Mouse (Mus musculus) hindbrain, embryonic 10.5 days (tissue): ENCODE results near the gene Mamstr. TPM values are rescaled to one million over a fixed set of nuclear protein-coding genes. Genes with fewer than 3 reads are reported as not detected.

ENCODE experiments used
- DNase-seq: peaks from one replicate; pipeline ENCODE4 v3.0.0-alpha.2; 2017; ENCODE audit warnings: low spot score
- H3K27ac ChIP-seq: fragments of 300-500 bp; sonication (generic); 2 replicates; pipeline ENCODE4 v1.5.1; 2016; ENCODE audit warnings: mild to moderate bottlenecking, moderate library complexity
- H3K27me3 ChIP-seq: fragments of 300-500 bp; sonication (generic); 2 replicates; pipeline ENCODE4 v1.6.1; 2016; ENCODE audit warnings: mild to moderate bottlenecking; ENCODE audit not compliant: poor library complexity, insufficient read depth, severe bottlenecking
- H3K36me3 ChIP-seq: fragments of 300-500 bp; sonication (generic); 2 replicates; pipeline ENCODE4 v1.6.1; 2016; ENCODE audit warnings: mild to moderate bottlenecking, moderate library complexity
- H3K4me1 ChIP-seq: fragments of 300-500 bp; sonication (generic); replicated peaks from 2 replicates; pipeline ENCODE4 v1.6.1; 2016; ENCODE audit warnings: mild to moderate bottlenecking
- H3K4me3 ChIP-seq: fragments of 300-500 bp; sonication (generic); 2 replicates; pipeline ENCODE4 v1.5.1; 2016; ENCODE audit warnings: mild to moderate bottlenecking, moderate library complexity
- H3K9me3 ChIP-seq: fragments of 300-500 bp; sonication (generic); 2 replicates; pipeline ENCODE4 v1.6.1; 2016; ENCODE audit warnings: mild to moderate bottlenecking, moderate library complexity
- WGBS: fragments of 180-500 bp; shearing (Covaris S2); methylation state at CpG from one replicate; pipeline ENCODE4 v1.1.7; 2016; 5-methylcytosine and 5-hydroxymethylcytosine counted together
- polyA plus RNA-seq: library from polyadenylated mRNA; unstranded; fragments of >200 nt; fragmentation: Nextera tagmentation; extraction: Ambion mirVana; gene quantifications from 2 replicates; pipeline ENCODE4 v1.2.1, GENCODE M21; 2016

Mamstr gene
- polyA plus RNA-seq, 1 experiment from 2014 or later = 2.6 TPM

GRCm38 (mm10) chr7:45634946-45635681 lies 4.7 kb upstream of the Mamstr start:
- peaks cover 17% of the 10 kb centered on the region for H3K36me3 ChIP-seq
- no peak overlapping the region for H3K4me3 ChIP-seq
- H3K4me1 ChIP-seq = peaks cover 29% of the 10 kb centered on the region
- H3K9me3 ChIP-seq = no peaks in the 10 kb centered on the region
- DNase-seq = no peak
- peaks cover 52% of the 10 kb centered on the region for H3K27me3 ChIP-seq
- H3K27ac ChIP-seq = no peak overlapping the region
- 88% methylated on average over 11 of the region's 11 CpGs for WGBS

GRCm38 (mm10) chr7:45635711-45636688 lies 3.8 kb upstream of the Mamstr start:
- H3K27me3 ChIP-seq = peaks cover 52% of the 10 kb centered on the region
- H3K27ac ChIP-seq = no peak overlapping the region
- 86% methylated on average over 15 of the region's 15 CpGs for WGBS
- no peak for DNase-seq
- peaks cover 17% of the 10 kb centered on the region for H3K36me3 ChIP-seq
- H3K4me3 ChIP-seq = no peak overlapping the region
- no peaks in the 10 kb centered on the region for H3K9me3 ChIP-seq
- peaks cover 36% of the 10 kb centered on the region for H3K4me1 ChIP-seq

DNA sequence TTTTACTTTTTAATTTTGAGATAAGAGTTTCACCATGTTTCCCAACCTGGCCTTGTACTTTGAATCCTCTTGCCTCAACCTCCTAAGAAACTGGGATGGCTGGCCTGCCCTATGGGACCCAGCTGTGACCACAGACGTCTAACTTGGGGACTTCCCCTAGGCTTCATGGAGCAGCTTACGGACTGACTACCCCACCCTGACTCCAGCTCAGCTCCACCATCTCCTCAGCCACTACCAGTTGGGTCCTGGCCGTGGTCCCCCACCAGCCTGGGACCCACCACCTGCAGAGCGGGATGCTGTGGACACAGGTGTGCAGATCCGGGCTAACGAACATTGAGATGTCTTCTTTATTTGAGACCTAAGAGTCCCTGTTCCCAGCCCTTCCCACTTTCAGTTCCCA lies 2.1 kb upstream of the Mamstr start:
- 96% methylated on average over 6 of the region's 6 CpGs for WGBS
- no peaks in the 10 kb centered on the region for H3K9me3 ChIP-seq
- H3K27me3 ChIP-seq = peaks cover 38% of the 10 kb centered on the region
- H3K36me3 ChIP-seq = peaks cover 17% of the 10 kb centered on the region
- no peak overlapping the region for H3K27ac ChIP-seq
- H3K4me3 ChIP-seq = peak overlapping the region; percentile 44; the same call in 1 of the 2 replicates
- peaks cover 45% of the 10 kb centered on the region for H3K4me1 ChIP-seq
- no peak for DNase-seq

- peak overlapping the region; percentile 80 for H3K27ac ChIP-seq
- peaks cover 27% of the 10 kb centered on the region; the same call in 1 of the 2 replicates for H3K27me3 ChIP-seq
- DNase-seq = peak; percentile 96
- H3K9me3 ChIP-seq = no peaks in the 10 kb centered on the region
- 18% methylated on average over 29 of the region's 29 CpGs for WGBS
- peak overlapping the region; percentile 44 for H3K4me3 ChIP-seq
- peaks cover 17% of the 10 kb centered on the region for H3K36me3 ChIP-seq
- H3K4me1 ChIP-seq = peaks cover 53% of the 10 kb centered on the region
Observed at GRCm38 (mm10) chr7:45638623-45639401, 965 bp upstream of the Mamstr start.

DNA sequence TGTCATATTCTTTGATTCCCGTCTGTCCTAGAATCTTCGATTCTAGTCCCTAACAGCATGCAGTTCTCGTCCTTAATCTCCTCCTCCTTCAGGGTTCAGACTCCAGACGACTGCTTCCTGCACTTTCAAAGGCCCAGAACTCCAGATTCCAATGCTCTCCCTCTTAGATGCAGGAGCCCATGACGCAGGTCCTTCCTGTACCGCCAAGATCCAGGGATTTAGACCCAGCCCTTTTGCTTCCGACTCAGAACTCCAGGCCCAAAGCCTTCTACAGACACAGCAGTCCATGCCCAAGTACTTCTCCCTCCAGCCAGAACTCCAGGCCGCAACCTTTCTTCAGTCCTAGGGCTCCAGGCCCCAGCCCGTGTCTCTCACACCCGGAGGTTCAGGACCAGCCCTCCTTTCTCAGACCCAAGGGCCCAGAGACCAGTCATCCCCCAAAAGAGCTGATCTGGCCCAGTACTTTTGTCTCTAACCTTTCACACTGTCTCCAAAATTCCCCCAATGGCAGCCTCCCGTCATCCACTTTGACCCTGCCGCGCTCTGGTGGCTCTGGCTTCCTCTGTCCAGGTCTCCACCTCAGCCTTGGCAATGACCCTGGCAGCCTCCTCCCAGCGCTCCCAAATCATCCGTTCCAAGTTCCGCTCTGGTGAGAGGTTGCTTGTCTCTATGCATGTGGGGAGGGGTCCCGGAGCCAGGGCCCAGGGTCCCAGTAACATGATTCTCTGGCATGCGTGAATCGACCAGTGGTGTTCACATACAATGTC lies 597 bp downstream of the Mamstr start:
- no peak overlapping the region for H3K27ac ChIP-seq
- peaks cover 21% of the 10 kb centered on the region; the same call in 1 of the 2 replicates for H3K27me3 ChIP-seq
- H3K36me3 ChIP-seq = peaks cover 17% of the 10 kb centered on the region
- no peak overlapping the region for H3K4me3 ChIP-seq
- no peaks in the 10 kb centered on the region for H3K9me3 ChIP-seq
- WGBS = 73% methylated on average over 19 of the region's 19 CpGs
- H3K4me1 ChIP-seq = peaks cover 66% of the 10 kb centered on the region
- DNase-seq = no peak

DNA sequence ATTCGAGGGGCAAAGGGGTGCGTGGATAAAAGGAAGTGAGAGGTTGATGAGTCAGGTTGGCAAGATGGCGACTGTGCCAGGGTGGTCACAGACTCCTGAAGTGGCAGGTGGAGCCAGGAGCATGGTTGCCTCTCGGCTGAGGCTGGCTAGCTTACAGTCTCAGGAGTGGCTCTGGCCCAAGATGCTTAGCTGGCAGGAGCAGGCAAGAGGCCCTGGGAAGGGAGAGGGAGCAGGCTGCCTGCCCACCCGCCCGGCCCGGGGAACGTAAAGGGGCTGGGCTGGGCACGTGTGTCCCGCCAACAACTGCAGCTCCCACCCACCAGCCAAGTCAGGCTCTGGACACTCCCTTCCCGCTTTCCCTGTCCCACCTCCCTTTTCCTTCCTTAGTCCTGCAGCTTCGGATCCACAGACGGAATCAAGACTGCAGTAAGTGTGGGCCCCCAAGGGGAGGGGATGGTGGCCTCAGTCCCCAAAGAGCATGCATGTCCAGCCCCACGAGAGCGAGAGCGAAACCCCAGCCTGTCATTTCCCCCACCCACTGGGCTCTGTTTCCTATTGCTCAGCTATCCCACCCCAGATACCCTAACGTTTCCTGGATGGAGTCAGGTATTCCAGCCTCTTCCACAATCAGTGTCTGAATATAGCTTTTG lies 1.7 kb downstream of the Mamstr start:
- Histone ChIP-seq H3K9me3 (no peaks in the 10 kb centered on the region), H3K27ac (peak overlapping the region; percentile 1; the same call in 1 of the 2 replicates), H3K27me3 (peaks cover 21% of the 10 kb centered on the region; the same call in 1 of the 2 replicates), H3K4me3 (no peak overlapping the region), H3K36me3 (peaks cover 11% of the 10 kb centered on the region), H3K4me1 (peaks cover 70% of the 10 kb centered on the region)
- DNase-seq = no peak
- 74% methylated on average over 17 of the region's 17 CpGs for WGBS

- peaks cover 5% of the 10 kb centered on the region; the same call in 1 of the 2 replicates for H3K36me3 ChIP-seq
- no peak for DNase-seq
- peak overlapping the region; percentile 96 for H3K27ac ChIP-seq
- peaks cover 21% of the 10 kb centered on the region; the same call in 1 of the 2 replicates for H3K27me3 ChIP-seq
- H3K4me1 ChIP-seq = peaks cover 70% of the 10 kb centered on the region
- H3K9me3 ChIP-seq = no peaks in the 10 kb centered on the region
- peak overlapping the region; percentile 58 for H3K4me3 ChIP-seq
- 83% methylated on average over 5 of the region's 5 CpGs for WGBS
Observed at GRCm38 (mm10) chr7:45642083-45642482, 2.3 kb downstream of the Mamstr start.

- DNase-seq = no peak
- H3K9me3 ChIP-seq = no peaks in the 10 kb centered on the region
- H3K27me3 ChIP-seq = peaks cover 21% of the 10 kb centered on the region; the same call in 1 of the 2 replicates
- H3K4me3 ChIP-seq = peak overlapping the region; percentile 58
- H3K36me3 ChIP-seq = 0 out of 2 replicates have a peak, but pooled peaks cover 1% of the 10 kb centered on the region
- 40% methylated on average over 16 of the region's 16 CpGs for WGBS
- H3K27ac ChIP-seq = peak overlapping the region; percentile 96
- peaks cover 70% of the 10 kb centered on the region for H3K4me1 ChIP-seq
Observed at GRCm38 (mm10) chr7:45642503-45643255, 2.9 kb downstream of the Mamstr start.

DNA sequence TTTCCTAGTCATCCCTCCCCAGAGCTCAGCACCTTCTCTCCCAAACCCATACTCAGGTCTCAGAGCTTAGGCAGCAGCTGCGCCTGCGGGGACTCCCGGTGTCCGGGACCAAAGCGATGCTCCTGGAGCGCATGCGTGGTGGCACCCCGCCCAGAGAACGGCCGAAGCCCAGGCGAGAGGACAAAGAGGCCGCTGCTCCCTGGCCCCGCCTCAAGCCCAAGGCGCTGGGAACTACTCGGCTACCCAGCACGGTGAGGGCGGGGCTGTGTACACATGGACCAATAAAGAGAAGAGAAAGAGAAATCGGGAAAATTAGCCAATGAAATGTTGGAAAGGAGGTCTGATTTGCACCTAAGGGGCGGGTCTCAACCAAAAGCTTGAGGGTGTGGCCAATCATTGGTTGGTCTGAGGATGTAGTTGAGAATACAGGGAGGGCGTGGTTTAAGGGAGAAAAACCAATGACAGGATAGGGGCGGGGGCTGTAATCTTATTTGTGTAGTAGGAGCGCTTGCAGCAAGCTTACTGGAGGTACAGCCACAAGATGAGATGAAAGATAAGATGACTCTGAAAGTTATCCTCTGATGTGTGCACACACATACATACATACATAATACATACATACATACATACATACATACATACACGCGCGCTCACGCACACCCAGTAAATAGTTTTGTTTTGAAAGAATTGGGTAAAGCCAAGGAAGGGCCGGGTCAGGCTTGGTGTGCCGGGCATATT lies 3.8 kb downstream of the Mamstr start:
- WGBS = under 1% methylated on average over 28 of the region's 28 CpGs
- Histone ChIP-seq H3K4me1 (peaks cover 62% of the 10 kb centered on the region), H3K9me3 (no peaks in the 10 kb centered on the region), H3K27me3 (peaks cover 21% of the 10 kb centered on the region; the same call in 1 of the 2 replicates), H3K36me3 (no peaks in the 10 kb centered on the region), H3K4me3 (peak overlapping the region; percentile 58), H3K27ac (peak overlapping the region; percentile 96)
- peak; percentile 98 for DNase-seq

DNA sequence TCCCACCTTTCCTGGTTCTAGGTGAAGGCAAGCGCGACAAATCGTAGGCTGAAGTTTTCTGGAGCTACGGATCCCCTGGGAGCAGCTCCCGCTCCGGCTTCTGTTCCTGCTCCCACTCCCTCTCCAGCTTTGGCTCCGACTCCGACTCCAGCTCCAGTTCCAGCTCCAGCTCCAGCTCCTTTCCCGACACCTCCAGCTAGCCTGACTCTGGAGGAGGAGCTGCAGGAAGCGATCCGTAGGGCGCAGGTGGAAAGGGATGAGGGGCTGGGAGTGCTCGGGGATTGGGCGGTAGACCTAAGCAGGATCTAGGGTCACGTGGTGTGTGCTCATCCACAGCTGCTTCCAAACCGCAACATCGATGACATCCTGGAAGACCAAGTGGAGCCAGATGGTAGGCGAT lies 4.4 kb downstream of the Mamstr start:
- H3K9me3 ChIP-seq = no peaks in the 10 kb centered on the region
- H3K4me1 ChIP-seq = peaks cover 57% of the 10 kb centered on the region
- DNase-seq = peak; percentile 61
- WGBS = 2% methylated on average over 18 of the region's 18 CpGs
- no peaks in the 10 kb centered on the region for H3K36me3 ChIP-seq
- peak overlapping the region; percentile 58 for H3K4me3 ChIP-seq
- H3K27ac ChIP-seq = peak overlapping the region; percentile 96
- peaks cover 21% of the 10 kb centered on the region; the same call in 1 of the 2 replicates for H3K27me3 ChIP-seq
